ENCODE assay signal across 10 mouse cellular contexts in the genomic region with DNA sequence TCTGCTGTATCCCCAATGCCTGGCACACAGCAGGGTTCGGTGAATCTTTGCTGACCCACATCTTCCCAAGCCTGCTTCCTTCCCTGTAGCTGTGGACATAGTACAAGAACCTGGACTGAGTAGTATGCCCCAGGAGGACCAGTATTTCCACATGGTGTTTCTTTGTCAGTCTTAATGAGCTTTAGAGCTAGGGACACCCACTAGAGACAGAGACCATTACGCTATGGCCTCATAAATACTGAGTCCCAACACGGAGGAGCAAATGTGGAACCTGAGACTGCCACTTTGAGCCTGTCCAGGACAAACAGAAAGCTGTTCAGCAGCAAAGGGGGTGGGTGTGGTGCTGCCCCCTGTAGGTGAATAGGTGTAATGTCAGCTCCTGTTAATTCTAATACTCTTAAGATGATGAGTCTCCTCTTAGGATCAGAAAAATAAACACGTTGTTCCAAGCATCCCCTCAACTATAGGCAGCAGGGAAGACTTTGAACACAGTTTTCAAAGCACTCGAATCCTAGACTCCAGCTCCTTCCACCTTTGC. TPM values are rescaled to one million over a fixed set of nuclear protein-coding genes. Genes with fewer than 3 reads are reported as not detected.
A peak's percentile ranks its signal among the peaks of the same experiment; 100 is the strongest.
DNase-seq lines count a peak whose midpoint lies in the region; ATAC-seq and TF ChIP-seq lines count a peak whose summit lies in the region.
"Had no signal": no experiment of that assay in that cellular context is flagged by ENCODE, and none has a peak within 500 bp of the region (broad histone marks: within the 10 kb centered on the region; RNA-seq: fewer than 3 reads in every experiment).

No protein-coding gene starts in this region.

- no peak overlapping the region for H3K4me3 ChIP-seq in lung, adult 2 months (replicated peaks; ENCODE audit: extremely low read depth, low read depth, low read length)
- H3K4me3 ChIP-seq: hindbrain, embryonic 15.5 days; liver, embryonic 15.5 days had no signal

- peak; percentile 47 for DNase-seq in adrenal gland, postnatal 14 days
- no peak for DNase-seq in adrenal gland, postnatal 4 days (ENCODE audit: low spot score in 2 of 2)
- peak; percentile 7 for DNase-seq in lung, adult 2 months
- DNase-seq in lung, adult 18-20 months, result no peak
- DNase-seq in retina, postnatal 1 day, result peak; percentile 51
- no peak for DNase-seq in ovary, postnatal 10 days (ENCODE audit: low spot score)

- peak; percentile 66 for ATAC-seq in common myeloid progenitor, adult 5-6 weeks (replicated peaks; ENCODE audit: low read depth, poor library complexity, severe bottlenecking)
- ATAC-seq in erythroblast, adult 5-6 weeks (replicated peaks; ENCODE audit: low FRiP score, poor library complexity, severe bottlenecking), result no peak

- no peaks in the 10 kb centered on the region for H3K4me1 ChIP-seq in lung, adult 2 months (ENCODE audit: control insufficient read depth, insufficient read depth, low read length)
- H3K4me1 ChIP-seq: liver, embryonic 15.5 days had no signal

- peak; percentile 63 for TF ChIP-seq CTCF in lung, adult 2 months (IDR thresholded peaks at IDR 0.05; ENCODE audit: insufficient read depth, low read length)

- TF ChIP-seq POLR2A in lung, adult 2 months (IDR thresholded peaks at IDR 0.05; ENCODE audit: borderline replicate concordance, extremely low read depth, low read depth, low read length), result no peak

- 44% methylated on average over 5 of the region's 5 CpGs for WGBS in lung, adult 2 months

RNA-seq across cellular contexts. Expression of a gene that starts 44.4 kb away (rescaled TPM):
- total RNA-seq in adrenal gland, postnatal 14 days (2021), result 165 and 173 TPM in 2 replicates
- total RNA-seq in adrenal gland, postnatal 4 days (2021), result 100 to 1,000 TPM; 197 to 217 TPM
- 55.2 and 76.8 TPM in 2 replicates for polyA plus RNA-seq in lung, adult 2 months (2012; rRNA removed)
- total RNA-seq in common myeloid progenitor, adult 5-6 weeks (2017), result 278 and 284 TPM in 2 replicates
- total RNA-seq in erythroblast, adult 5-6 weeks (2015; ENCODE audit: low replicate concordance), result 64.0 and 64.9 TPM in 2 replicates
- total RNA-seq in erythroblast, adult 5-6 weeks (2017; ENCODE audit: low replicate concordance), result 57.6 and 63.9 TPM in 2 replicates

RNA-seq across cellular contexts. Expression of a gene that starts 45.3 kb away (rescaled TPM):
- total RNA-seq in adrenal gland, postnatal 14 days (2021), result 0.23 and 0.30 TPM in 2 replicates
- under 1 TPM; 0.59 to 0.87 TPM for total RNA-seq in adrenal gland, postnatal 4 days (2021)
- polyA plus RNA-seq in lung, adult 2 months (2012; rRNA removed), result 0.85 and 1.0 TPM in 2 replicates
- total RNA-seq in common myeloid progenitor, adult 5-6 weeks (2017), result not detected in 2 replicates
- total RNA-seq in erythroblast, adult 5-6 weeks (2015; ENCODE audit: low replicate concordance), result not detected in 2 replicates
- not detected in 2 replicates for total RNA-seq in erythroblast, adult 5-6 weeks (2017; ENCODE audit: low replicate concordance)

Comparison
In these comparisons a context has a peak if more than half of its experiments do, and no peak if none do; other contexts are left out.
1. DNase-seq: peak in adrenal gland, postnatal 14 days (single experiment), lung, adult 2 months (single experiment) and retina, postnatal 1 day (single experiment); none in adrenal gland, postnatal 4 days (0 of 2), lung, adult 18-20 months (0 of 2) and ovary, postnatal 10 days (single experiment).